Mouse (Mus musculus): ENCODE measurements around the gene Sec61b. TPM values are rescaled to one million over a fixed set of nuclear protein-coding genes. Genes with fewer than 3 reads are reported as not detected.
A peak's percentile ranks its signal among the peaks of the same experiment; 100 is the strongest.

Sec61b gene
- polyA plus RNA-seq (2012; rRNA removed), result 174 and 271 TPM in 2 replicates

- H3K4me1 ChIP-seq (ENCODE audit: control insufficient read depth, insufficient read depth, low read length), result peaks cover 6% of the 10 kb centered on the region
- TF ChIP-seq POLR2A (IDR thresholded peaks at IDR 0.05; ENCODE audit: borderline replicate concordance, extremely low read depth, low read depth, low read length) (peak; percentile 80; the same call in 1 of the 2 replicates), CTCF (IDR thresholded peaks at IDR 0.05; ENCODE audit: insufficient read depth, low read length) (no peak)
- under 1% methylated on average over 58 of the region's 58 CpGs for WGBS
Measured at GRCm38 (mm10) chr4:47473968-47474729, at the start of gene Sec61b, which contains the start of gene Alg2. Gene Sec61b, plus strand, starts transcription at chr4:47474658. Gene Alg2, minus strand, starts transcription at chr4:47474333.

GRCm38 (mm10) chr4:47425247-47425830 is 49.1 kb upstream of the Sec61b start:
- TF ChIP-seq POLR2A (IDR thresholded peaks at IDR 0.05; ENCODE audit: borderline replicate concordance, extremely low read depth, low read depth, low read length) (no peak), CTCF (IDR thresholded peaks at IDR 0.05; ENCODE audit: insufficient read depth, low read length) (no peak)
- Histone ChIP-seq H3K4me1 (ENCODE audit: control insufficient read depth, insufficient read depth, low read length) (no peaks in the 10 kb centered on the region), H3K4me3 (replicated peaks; ENCODE audit: extremely low read depth, low read depth, low read length) (no peak overlapping the region)
- 87% methylated on average over 16 of the region's 16 CpGs for WGBS
- no peak for DNase-seq

More at GRCm38 (mm10) chr4:47473968-47474729, at the start of gene Sec61b, which contains the start of gene Alg2:
- DNase-seq, result peak; percentile 92
- H3K4me3 ChIP-seq (replicated peaks; ENCODE audit: extremely low read depth, low read depth, low read length), result peak within 1 kb of the TSS; percentile 76

- H3K4me3 ChIP-seq (replicated peaks; ENCODE audit: extremely low read depth, low read depth, low read length), result no peak overlapping the region
- no peaks in the 10 kb centered on the region for H3K4me1 ChIP-seq (ENCODE audit: control insufficient read depth, insufficient read depth, low read length)
- DNase-seq, result no peak
- WGBS, result 65% methylated on average over 3 of the region's 3 CpGs
- TF ChIP-seq CTCF (IDR thresholded peaks at IDR 0.05; ENCODE audit: insufficient read depth, low read length) (no peak), POLR2A (IDR thresholded peaks at IDR 0.05; ENCODE audit: borderline replicate concordance, extremely low read depth, low read depth, low read length) (no peak)
Measured at GRCm38 (mm10) chr4:47427606-47428005, 46.9 kb upstream of the Sec61b start.

GRCm38 (mm10) chr4:47430557-47430956 is 43.9 kb upstream of the Sec61b start:
- Histone ChIP-seq H3K4me3 (replicated peaks; ENCODE audit: extremely low read depth, low read depth, low read length) (no peak overlapping the region), H3K4me1 (ENCODE audit: control insufficient read depth, insufficient read depth, low read length) (no peaks in the 10 kb centered on the region)
- DNase-seq, result no peak
- WGBS, result 26% methylated on average over 6 of the region's 6 CpGs
- TF ChIP-seq CTCF (IDR thresholded peaks at IDR 0.05; ENCODE audit: insufficient read depth, low read length) (no peak), POLR2A (IDR thresholded peaks at IDR 0.05; ENCODE audit: borderline replicate concordance, extremely low read depth, low read depth, low read length) (no peak)

- WGBS, result 91% methylated on average over 5 of the region's 5 CpGs
- no peak for TF ChIP-seq POLR2A (IDR thresholded peaks at IDR 0.05; ENCODE audit: borderline replicate concordance, extremely low read depth, low read depth, low read length)
- no peak for TF ChIP-seq CTCF (IDR thresholded peaks at IDR 0.05; ENCODE audit: insufficient read depth, low read length)
- DNase-seq, result no peak
- Histone ChIP-seq H3K4me3 (replicated peaks; ENCODE audit: extremely low read depth, low read depth, low read length) (no peak overlapping the region), H3K4me1 (ENCODE audit: control insufficient read depth, insufficient read depth, low read length) (no peaks in the 10 kb centered on the region)
Measured at GRCm38 (mm10) chr4:47431081-47431480, 43.4 kb upstream of the Sec61b start.

GRCm38 (mm10) chr4:47432766-47433165 is 41.7 kb upstream of the Sec61b start:
- no peak for TF ChIP-seq CTCF (IDR thresholded peaks at IDR 0.05; ENCODE audit: insufficient read depth, low read length)
- no peak for TF ChIP-seq POLR2A (IDR thresholded peaks at IDR 0.05; ENCODE audit: borderline replicate concordance, extremely low read depth, low read depth, low read length)
- WGBS, result 81% methylated on average over 7 of the region's 7 CpGs
- Histone ChIP-seq H3K4me1 (ENCODE audit: control insufficient read depth, insufficient read depth, low read length) (no peaks in the 10 kb centered on the region), H3K4me3 (replicated peaks; ENCODE audit: extremely low read depth, low read depth, low read length) (no peak overlapping the region)
- DNase-seq, result no peak

GRCm38 (mm10) chr4:47435131-47435530 is 39.3 kb upstream of the Sec61b start:
- H3K4me3 ChIP-seq (replicated peaks; ENCODE audit: extremely low read depth, low read depth, low read length), result no peak overlapping the region
- 76% methylated on average over 12 of the region's 12 CpGs for WGBS
- no peak for DNase-seq
- no peaks in the 10 kb centered on the region for H3K4me1 ChIP-seq (ENCODE audit: control insufficient read depth, insufficient read depth, low read length)
- no peak for TF ChIP-seq POLR2A (IDR thresholded peaks at IDR 0.05; ENCODE audit: borderline replicate concordance, extremely low read depth, low read depth, low read length)
- no peak for TF ChIP-seq CTCF (IDR thresholded peaks at IDR 0.05; ENCODE audit: insufficient read depth, low read length)

GRCm38 (mm10) chr4:47435566-47436360 is 38.7 kb upstream of the Sec61b start:
- Histone ChIP-seq H3K4me1 (ENCODE audit: control insufficient read depth, insufficient read depth, low read length) (no peaks in the 10 kb centered on the region), H3K4me3 (replicated peaks; ENCODE audit: extremely low read depth, low read depth, low read length) (no peak overlapping the region)
- no peak for TF ChIP-seq CTCF (IDR thresholded peaks at IDR 0.05; ENCODE audit: insufficient read depth, low read length)
- TF ChIP-seq POLR2A (IDR thresholded peaks at IDR 0.05; ENCODE audit: borderline replicate concordance, extremely low read depth, low read depth, low read length), result no peak
- WGBS, result 49% methylated on average over 28 of the region's 28 CpGs
- no peak for DNase-seq

Data from lung, adult 2 months (tissue).